Mouse (Mus musculus) lung, postnatal 0 days (tissue): ENCODE measurements at regions not wholly inside any gene's neighbourhood (a gene's known extent, or its start where the extent isn't known, plus 50 kb on each side); places are given as distances from the start of the nearest gene placed in this dataset.
A peak's percentile ranks its signal among the peaks of the same experiment; 100 is the strongest.

Experiments
- ATAC-seq: fragments of 200-750 bp; cut with Nextera tagmentation; 2 replicates; pipeline ENCODE4 v1.8.0; 2017; ENCODE audit warnings: moderate library complexity
- DNase-seq: peaks from one replicate; pipeline ENCODE4 v3.0.0-alpha.2; 2016; ENCODE audit warnings: low spot score
- H3K27ac ChIP-seq: fragments of 300-500 bp; sonication (generic); 2 replicates; pipeline ENCODE4 v1.5.1; 2014; ENCODE audit warnings: antibody characterized with exemption, mild to moderate bottlenecking, low read length, mixed read lengths
- H3K27me3 ChIP-seq: fragments of 300-500 bp; sonication (generic); replicated peaks from 2 replicates; pipeline ENCODE4 v1.6.1; 2014; ENCODE audit warnings: low read length, mixed read lengths; ENCODE audit not compliant: insufficient read depth
- H3K36me3 ChIP-seq: fragments of 300-500 bp; sonication (generic); 2 replicates; pipeline ENCODE4 v1.6.1; 2014; ENCODE audit warnings: low read length, mixed read lengths; ENCODE audit not compliant: insufficient read depth
- H3K4me1 ChIP-seq: fragments of 300-500 bp; sonication (generic); 2 replicates; pipeline ENCODE4 v1.6.1; 2014; ENCODE audit warnings: antibody characterized with exemption, low read depth, low read length, mixed read lengths; ENCODE audit not compliant: insufficient read depth
- H3K4me2 ChIP-seq: fragments of 300-500 bp; sonication (generic); replicated peaks from 2 replicates; pipeline ENCODE4 v1.6.1; 2014; ENCODE audit warnings: low read depth, mild to moderate bottlenecking, low read length, moderate library complexity, mixed read lengths
- H3K4me3 ChIP-seq: fragments of 300-500 bp; sonication (generic); 2 replicates; pipeline ENCODE4 v1.5.1; 2014; ENCODE audit warnings: low read depth, low read length
- H3K9ac ChIP-seq: fragments of 300-500 bp; sonication (generic); replicated peaks from 2 replicates; pipeline ENCODE4 v1.6.1; 2014; ENCODE audit warnings: low read depth, mild to moderate bottlenecking
- H3K9me3 ChIP-seq: fragments of 300-500 bp; sonication (generic); 2 replicates; pipeline ENCODE4 v1.6.1; 2016; ENCODE audit warnings: low read length, mixed read lengths
- CTCF ChIP-seq: IDR thresholded peaks from 2 replicates; pipeline ENCODE4 v1.5.1; 2016; ENCODE audit warnings: antibody characterized with exemption, mild to moderate bottlenecking
- EP300 ChIP-seq: IDR thresholded peaks from 2 replicates; pipeline ENCODE4 v1.6.1; 2016; ENCODE audit warnings: antibody characterized with exemption, mild to moderate bottlenecking, control low read depth
- WGBS: fragments of 180-500 bp; shearing (Covaris S2); extraction: QIAGEN DNeasy Blood & Tissue Kit; methylation state at CpG from one replicate; pipeline ENCODE4 v1.1.7; 2014; 5-methylcytosine and 5-hydroxymethylcytosine counted together

DNA sequence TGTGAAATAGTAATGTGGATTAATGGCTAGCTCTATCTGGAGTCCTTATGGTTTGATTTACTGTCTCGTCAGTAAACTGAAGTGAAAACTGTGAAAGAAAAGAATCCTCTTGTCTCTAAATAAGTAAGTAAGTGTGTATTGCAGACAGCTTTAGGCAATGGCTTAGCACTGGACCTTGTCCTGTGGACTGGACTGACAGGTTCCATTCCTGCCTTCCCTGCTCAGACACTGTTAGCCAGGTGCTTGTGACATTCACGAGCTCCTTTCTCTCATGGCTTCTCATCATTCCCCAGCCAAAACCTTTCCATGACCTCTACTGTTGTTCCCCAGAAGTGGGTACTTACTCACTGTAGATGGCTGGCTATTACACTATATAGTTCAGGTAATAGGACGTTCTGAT is 221.8 kb upstream of the Btg1 start:
- Histone ChIP-seq H3K4me1 (no peaks in the 10 kb centered on the region; the same call in 1 of the 2 replicates), H3K4me2 (no peak overlapping the region), H3K27ac (no peak overlapping the region), H3K4me3 (no peak overlapping the region), H3K9me3 (no peaks in the 10 kb centered on the region), H3K9ac (no peak overlapping the region), H3K27me3 (no peaks in the 10 kb centered on the region), H3K36me3 (no peaks in the 10 kb centered on the region)
- ATAC-seq (0 out of 2 replicates have a peak, but pooled peaks have one; percentile 16), DNase-seq (no peak)
- WGBS, result 37% methylated on average over 3 of the region's 3 CpGs
- TF ChIP-seq CTCF, result no peak
- TF ChIP-seq EP300, result no peak

GRCm38 (mm10) chr10:96397931-96398561 is 218.8 kb upstream of the Btg1 start:
- DNase-seq (no peak), ATAC-seq (no peak)
- no peaks in the 10 kb centered on the region; the same call in 1 of the 2 replicates for H3K4me1 ChIP-seq
- H3K9ac ChIP-seq, result no peak overlapping the region
- no peaks in the 10 kb centered on the region for H3K9me3 ChIP-seq
- H3K4me2 ChIP-seq, result no peak overlapping the region
- H3K4me3 ChIP-seq, result no peak overlapping the region
- H3K27me3 ChIP-seq, result no peaks in the 10 kb centered on the region
- no peak overlapping the region for H3K27ac ChIP-seq
- 59% methylated on average over 13 of the region's 13 CpGs for WGBS
- no peaks in the 10 kb centered on the region for H3K36me3 ChIP-seq
- TF ChIP-seq EP300 (no peak), CTCF (no peak)

- DNase-seq, result no peak
- TF ChIP-seq EP300 (no peak), CTCF (no peak)
- Histone ChIP-seq H3K27me3 (no peaks in the 10 kb centered on the region), H3K4me3 (no peak overlapping the region), H3K27ac (no peak overlapping the region), H3K9ac (no peak overlapping the region), H3K36me3 (no peaks in the 10 kb centered on the region), H3K9me3 (no peaks in the 10 kb centered on the region), H3K4me2 (no peak overlapping the region), H3K4me1 (no peaks in the 10 kb centered on the region; the same call in 1 of the 2 replicates)
- WGBS, result 80% methylated on average over 9 of the region's 9 CpGs
- no peak for ATAC-seq
Observed at GRCm38 (mm10) chr10:96398562-96399288, 218.1 kb upstream of the Btg1 start.

DNA sequence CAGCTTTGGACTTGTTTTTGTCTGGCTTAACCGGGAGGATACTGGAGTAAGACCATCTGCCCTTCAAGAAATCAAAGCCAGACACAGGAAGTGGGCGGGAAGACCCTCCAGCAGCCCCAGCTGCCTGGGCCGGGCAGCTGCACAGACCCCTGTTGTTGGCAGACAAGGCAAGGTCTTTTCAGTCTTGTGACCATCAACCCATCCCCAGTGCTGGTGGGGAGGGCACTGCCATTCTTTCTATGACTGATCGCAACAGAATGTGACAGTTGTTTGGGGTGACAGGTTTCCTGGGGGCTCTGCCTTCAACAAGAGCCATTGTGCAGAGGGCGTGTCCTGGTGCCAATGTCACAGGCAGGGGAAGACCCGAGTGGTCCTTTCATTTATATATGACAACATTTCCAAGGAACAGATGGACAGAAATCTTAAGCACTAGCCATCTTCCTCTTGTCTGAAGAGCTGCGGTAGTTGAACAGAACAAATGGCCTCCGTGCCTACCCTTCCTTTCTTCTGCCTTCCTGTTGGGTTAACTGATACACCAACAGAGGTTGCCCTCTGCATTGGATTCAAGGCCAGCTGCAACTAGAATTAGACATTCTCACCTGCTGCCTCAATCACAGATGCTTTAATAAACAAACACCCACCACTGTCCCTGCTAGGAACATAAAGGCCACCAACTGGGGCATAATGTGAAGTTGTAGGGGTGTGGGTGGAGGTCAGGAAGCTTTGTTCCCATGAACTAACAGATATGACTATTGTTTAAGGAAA is 217.0 kb upstream of the Btg1 start:
- WGBS, result 67% methylated on average over 8 of the region's 8 CpGs
- no peaks in the 10 kb centered on the region; the same call in 1 of the 2 replicates for H3K4me1 ChIP-seq
- no peaks in the 10 kb centered on the region for H3K36me3 ChIP-seq
- H3K9ac ChIP-seq, result no peak overlapping the region
- no peak overlapping the region for H3K4me3 ChIP-seq
- ATAC-seq, result no peak
- H3K27me3 ChIP-seq, result no peaks in the 10 kb centered on the region
- no peak for DNase-seq
- H3K4me2 ChIP-seq, result no peak overlapping the region
- H3K27ac ChIP-seq, result no peak overlapping the region
- TF ChIP-seq EP300, result no peak
- no peak for TF ChIP-seq CTCF
- no peaks in the 10 kb centered on the region for H3K9me3 ChIP-seq

- Histone ChIP-seq H3K27me3 (no peaks in the 10 kb centered on the region), H3K4me2 (no peak overlapping the region), H3K36me3 (no peaks in the 10 kb centered on the region), H3K27ac (no peak overlapping the region), H3K9me3 (no peaks in the 10 kb centered on the region), H3K9ac (no peak overlapping the region), H3K4me3 (no peak overlapping the region), H3K4me1 (no peaks in the 10 kb centered on the region; the same call in 1 of the 2 replicates)
- ATAC-seq (no peak), DNase-seq (no peak)
- 77% methylated on average over 6 of the region's 6 CpGs for WGBS
- no peak for TF ChIP-seq EP300
- no peak for TF ChIP-seq CTCF
Observed at GRCm38 (mm10) chr10:96400793-96401192, 216.0 kb upstream of the Btg1 start.

- Histone ChIP-seq H3K9me3 (no peaks in the 10 kb centered on the region), H3K4me1 (no peaks in the 10 kb centered on the region), H3K4me2 (no peak overlapping the region), H3K27ac (no peak overlapping the region), H3K4me3 (no peak overlapping the region), H3K27me3 (no peaks in the 10 kb centered on the region), H3K36me3 (no peaks in the 10 kb centered on the region), H3K9ac (no peak overlapping the region)
- TF ChIP-seq CTCF (no peak), EP300 (no peak)
- DNase-seq (no peak), ATAC-seq (no peak)
- 75% methylated on average over 5 of the region's 5 CpGs for WGBS
Observed at GRCm38 (mm10) chr10:96406306-96406705, 210.5 kb upstream of the Btg1 start.
